Mouse (Mus musculus): ENCODE data around the gene Rnasek. TPM values are rescaled to one million over a fixed set of nuclear protein-coding genes. Genes with fewer than 3 reads are reported as not detected.

Rnasek gene
- total RNA-seq, 1 experiment from 2014 or later = 215 TPM

Small RNAs within 50 kb of the gene (microRNA-seq; reads per million reads assigned to microRNA genes)
- gene Mir195a = 3,578 to 9,825 reads per million in 2 experiments
- 0 reads per million in 2 experiments for gene Mir497
- gene Mir497b = 0 reads per million in 2 experiments

Other genes with a start within 250 kb of the Rnasek start
- 344 and 351 TPM in 2 replicates for gene Gabarap, start 248.7 kb downstream of the Rnasek start, total RNA-seq (2021)
- gene Phf23, start 244.1 kb downstream of the Rnasek start, total RNA-seq (2021) = 47.3 and 53.2 TPM in 2 replicates
- gene Dvl2, start 239.2 kb downstream of the Rnasek start, total RNA-seq (2021) = 16.0 and 23.1 TPM in 2 replicates
- gene Acadvl, start 224.4 kb downstream of the Rnasek start, total RNA-seq (2021) = 1,177 and 1,207 TPM in 2 replicates
- 31.9 and 37.0 TPM in 2 replicates for gene Dlg4, start 222.9 kb downstream of the Rnasek start, total RNA-seq (2021)
- 2.2 and 47.3 TPM in 2 replicates for gene Asgr1, start 185.8 kb downstream of the Rnasek start, total RNA-seq (2021)
- 1.9 and 30.0 TPM in 2 replicates for gene Asgr2, start 147.2 kb downstream of the Rnasek start, total RNA-seq (2021)
- gene Mgl2, start 109.5 kb downstream of the Rnasek start, total RNA-seq (2021) = 1.8 and 3.3 TPM in 2 replicates
- 4.2 and 8.2 TPM in 2 replicates for gene Clec10a, start 83.6 kb downstream of the Rnasek start, total RNA-seq (2021)
- gene Slc16a11, start 27.1 kb downstream of the Rnasek start, total RNA-seq (2021) = 0.53 and 0.96 TPM in 2 replicates
- 5.3 and 5.6 TPM in 2 replicates for gene Slc16a13, start 18.8 kb downstream of the Rnasek start, total RNA-seq (2021)
- 27.0 and 28.1 TPM in 2 replicates for gene Bcl6b, start 10.0 kb downstream of the Rnasek start, total RNA-seq (2021)
- 55.7 and 62.4 TPM in 2 replicates for gene 0610010K14Rik, start 1.9 kb downstream of the Rnasek start, total RNA-seq (2021)
- 3.6 and 5.4 TPM in 2 replicates for gene Gm21988, start within 50 bp of the Rnasek start, total RNA-seq (2021)
- gene Alox12, start 15.5 kb upstream of the Rnasek start, total RNA-seq (2021) = 1.7 and 2.0 TPM in 2 replicates
- gene Alox12e, start 82.8 kb upstream of the Rnasek start, total RNA-seq (2021) = not detected in 2 replicates
- gene Alox15, start 112.2 kb upstream of the Rnasek start, total RNA-seq (2021) = 4.4 and 4.7 TPM in 2 replicates
- gene Pelp1, start 170.2 kb upstream of the Rnasek start, total RNA-seq (2021) = 23.2 and 28.9 TPM in 2 replicates
- gene Arrb2, start 192.8 kb upstream of the Rnasek start, total RNA-seq (2021) = 17.5 and 32.6 TPM in 2 replicates
- 18.1 and 23.3 TPM in 2 replicates for gene Med11, start 212.1 kb upstream of the Rnasek start, total RNA-seq (2021)
- gene Zmynd15, start 219.6 kb upstream of the Rnasek start, total RNA-seq (2021) = 1.3 and 1.5 TPM in 2 replicates
- 4.0 and 6.0 TPM in 2 replicates for gene Cxcl16, start 220.1 kb upstream of the Rnasek start, total RNA-seq (2021)